Mouse (Mus musculus) kidney, postnatal 14 days (tissue): Measurements from ENCODE around the gene Atp2b1.

Source experiments
- DNase-seq: peaks from one replicate; pipeline ENCODE4 v3.0.0; 2022; ENCODE audit warnings: mixed read lengths

Gene Atp2b1

GRCm38 (mm10) chr10:98913961-98914809, at the start of gene Atp2b1:
Gene Atp2b1 (plus strand): TSS chr10:98914406.
- DNase-seq = peak; percentile 97

DNA sequence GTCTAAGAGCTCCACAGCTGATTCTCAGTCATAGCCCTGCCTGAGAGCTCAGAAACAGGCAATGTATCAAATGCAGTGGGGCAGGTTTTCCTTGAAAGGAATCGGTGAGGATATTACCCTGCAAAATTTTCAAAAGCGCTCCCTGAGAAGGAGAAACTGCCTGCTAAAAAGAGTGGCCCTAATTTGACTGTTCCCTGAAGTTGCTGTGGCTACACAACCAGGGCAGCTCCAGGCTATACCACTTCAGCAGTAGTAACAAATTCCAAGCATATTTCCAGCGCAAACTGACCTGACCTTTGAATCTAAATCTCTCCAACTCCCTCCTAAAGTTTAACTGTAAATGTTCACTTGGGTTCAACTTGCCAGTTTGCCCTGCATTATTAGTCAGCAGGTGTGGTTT, 49.4 kb upstream of the Atp2b1 start:
- DNase-seq = peak; percentile 76

- no peak for DNase-seq
Measured at GRCm38 (mm10) chr10:98866836-98867370, 47.3 kb upstream of the Atp2b1 start.

- no peak for DNase-seq
Measured at GRCm38 (mm10) chr10:98868351-98868908, 45.8 kb upstream of the Atp2b1 start.

DNA sequence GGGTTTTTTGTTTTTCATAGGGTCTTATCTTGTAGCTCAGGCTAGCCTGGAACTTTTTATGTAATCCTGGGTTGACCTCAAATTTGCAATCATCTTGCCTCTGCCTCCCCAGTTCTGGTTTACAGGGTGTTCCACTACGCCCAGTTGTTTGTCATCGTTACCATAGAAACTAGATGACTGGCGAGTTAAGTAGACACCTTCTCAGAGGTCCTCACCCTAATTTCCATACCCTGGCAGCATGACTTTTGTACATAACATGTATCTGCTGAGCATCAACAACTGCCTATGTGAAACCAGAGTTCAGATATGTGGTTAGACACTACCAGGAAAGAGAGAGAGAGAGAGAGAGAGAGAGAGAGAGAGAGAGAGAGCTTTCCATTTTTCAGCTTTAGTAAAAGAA, 36.4 kb upstream of the Atp2b1 start:
- no peak for DNase-seq

- no peak for DNase-seq
Measured at GRCm38 (mm10) chr10:98878636-98879035, 35.6 kb upstream of the Atp2b1 start.

DNA sequence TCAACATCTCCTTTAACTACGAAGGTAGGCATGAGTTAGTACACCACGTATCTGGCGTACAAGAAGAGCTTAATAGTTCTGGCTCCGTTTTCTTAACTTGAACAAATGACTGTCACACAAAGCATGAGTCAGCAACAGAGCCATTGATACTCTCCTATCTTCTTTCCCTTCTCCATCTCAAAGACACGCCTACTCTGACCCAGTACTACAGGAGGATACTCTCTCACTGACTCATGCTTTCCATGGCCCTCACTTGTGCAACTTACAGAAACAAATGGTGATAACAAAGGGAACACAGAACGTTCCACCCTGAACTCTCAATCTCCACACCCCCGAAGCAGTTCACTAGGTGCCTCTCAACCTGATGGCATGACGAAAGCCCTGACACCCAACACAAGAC, 34.1 kb upstream of the Atp2b1 start:
- DNase-seq = no peak

DNA sequence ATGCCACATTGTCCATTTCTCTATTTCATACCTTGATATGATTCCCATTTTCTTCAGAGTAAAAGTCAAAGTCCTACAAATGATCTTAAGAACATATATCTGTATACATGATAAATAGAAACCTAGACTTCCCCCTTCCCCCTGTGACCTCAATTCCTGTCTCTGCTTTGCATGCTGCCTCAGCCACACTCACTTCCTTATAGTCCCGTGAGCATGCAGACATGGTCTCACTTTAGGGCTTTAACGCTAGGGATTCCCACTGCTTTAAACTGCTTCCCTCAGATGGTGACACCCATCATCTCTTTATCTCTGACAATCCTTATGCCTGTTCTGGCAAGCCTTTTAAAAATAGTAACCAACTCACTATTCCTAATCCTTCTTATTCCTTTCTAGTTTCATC, 33.5 kb upstream of the Atp2b1 start:
- no peak for DNase-seq

DNA sequence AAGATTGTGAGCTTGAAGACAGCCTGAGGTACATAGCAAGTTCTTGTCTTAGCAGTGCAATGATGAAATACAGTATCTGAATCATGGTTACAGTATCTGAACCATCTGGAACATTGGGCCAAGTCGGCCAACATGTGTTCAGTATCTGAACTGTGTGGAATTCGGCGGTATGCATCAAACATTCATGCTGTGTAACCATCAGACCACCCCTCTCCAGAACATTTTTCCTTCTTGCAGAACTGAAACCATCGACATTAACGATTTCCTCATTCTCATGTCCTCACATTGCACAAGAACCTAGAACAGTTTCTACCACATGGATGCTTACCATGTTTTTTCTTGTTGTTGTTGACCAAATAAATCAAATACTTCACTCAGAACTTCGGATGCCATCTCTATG, 32.7 kb upstream of the Atp2b1 start:
- no peak for DNase-seq

DNA sequence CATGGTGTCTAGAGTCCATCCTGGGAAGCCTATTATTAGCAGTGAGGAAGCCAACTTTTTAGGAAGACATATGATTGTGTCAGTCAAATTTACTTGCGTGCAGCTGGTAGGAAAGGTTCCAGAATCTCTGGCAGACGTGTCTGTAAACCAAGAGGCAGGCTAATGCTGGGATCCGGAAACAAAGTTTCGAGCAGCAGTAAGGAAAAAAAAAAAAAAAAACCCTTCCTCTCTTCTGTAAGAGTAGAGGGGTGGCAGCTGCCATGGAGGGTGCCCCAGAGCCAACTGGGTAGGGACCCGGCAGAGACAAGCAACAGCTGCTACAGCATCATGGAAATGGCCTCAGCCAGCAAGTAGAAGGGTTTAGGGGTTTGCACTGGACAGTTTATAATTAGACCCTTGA, 31.6 kb upstream of the Atp2b1 start:
- no peak for DNase-seq

DNA sequence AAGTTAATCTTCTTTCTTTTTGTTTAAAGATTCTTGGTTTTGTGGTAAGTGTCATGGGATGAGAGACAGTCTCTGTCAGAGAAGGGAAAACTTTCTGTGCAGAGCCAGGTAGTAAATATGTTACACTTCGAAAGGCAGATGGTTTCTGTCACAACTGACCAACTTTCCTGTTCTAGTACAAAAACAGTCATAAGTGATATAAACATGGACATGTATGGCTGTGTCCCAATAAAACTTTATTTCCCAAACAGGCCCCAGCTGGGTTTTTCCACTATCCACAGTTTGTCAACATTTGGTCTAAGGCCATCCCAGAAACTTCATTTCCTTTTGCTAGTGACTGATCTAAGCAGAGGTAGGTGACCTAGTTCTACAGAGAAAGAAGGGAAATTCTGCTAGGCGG, 29.8 kb upstream of the Atp2b1 start:
- DNase-seq = no peak

- no peak for DNase-seq
Measured at GRCm38 (mm10) chr10:98886770-98887271, 27.4 kb upstream of the Atp2b1 start.

GRCm38 (mm10) chr10:98891361-98891760, 22.8 kb upstream of the Atp2b1 start:
- no peak for DNase-seq

DNA sequence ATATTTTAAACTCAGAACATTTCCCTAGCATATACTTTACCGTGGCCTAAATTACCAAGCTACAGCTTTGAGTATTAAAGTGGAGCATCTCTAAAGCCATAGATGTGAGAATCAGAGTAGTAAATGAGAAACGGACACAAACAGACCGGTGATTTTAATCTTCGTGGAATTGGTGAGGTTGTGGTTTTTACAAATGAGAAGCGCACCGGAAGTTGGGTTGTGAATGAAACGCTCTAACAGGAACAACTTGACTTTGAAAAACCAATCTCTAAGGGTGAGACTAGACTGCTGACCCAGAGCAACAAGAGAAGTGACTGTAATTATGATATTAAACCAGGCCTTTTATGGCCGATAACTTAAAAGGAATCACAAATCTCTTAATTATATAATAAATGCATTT, 16.7 kb upstream of the Atp2b1 start:
- DNase-seq = no peak

- no peak for DNase-seq
Measured at GRCm38 (mm10) chr10:98897913-98898748, 16.1 kb upstream of the Atp2b1 start.

DNA sequence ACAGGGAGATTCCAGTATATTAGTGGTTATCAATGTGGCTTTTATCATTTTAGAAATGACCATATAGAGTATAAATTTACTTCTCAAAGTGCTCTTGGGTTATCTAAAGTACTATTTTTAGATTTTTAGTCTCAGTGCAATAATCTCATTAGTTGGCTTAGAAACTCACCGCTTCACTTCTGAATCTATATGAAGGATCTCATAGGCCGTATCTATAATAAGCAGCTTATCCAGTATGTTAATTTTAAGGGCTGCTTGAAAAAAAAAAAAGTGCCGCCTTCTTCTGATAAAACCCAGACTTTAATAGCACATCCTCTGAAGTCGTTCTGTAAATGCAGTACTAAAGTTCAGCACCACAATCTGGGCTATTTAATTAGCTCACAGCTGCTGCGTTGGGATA, 12.7 kb upstream of the Atp2b1 start:
- no peak for DNase-seq

DNA sequence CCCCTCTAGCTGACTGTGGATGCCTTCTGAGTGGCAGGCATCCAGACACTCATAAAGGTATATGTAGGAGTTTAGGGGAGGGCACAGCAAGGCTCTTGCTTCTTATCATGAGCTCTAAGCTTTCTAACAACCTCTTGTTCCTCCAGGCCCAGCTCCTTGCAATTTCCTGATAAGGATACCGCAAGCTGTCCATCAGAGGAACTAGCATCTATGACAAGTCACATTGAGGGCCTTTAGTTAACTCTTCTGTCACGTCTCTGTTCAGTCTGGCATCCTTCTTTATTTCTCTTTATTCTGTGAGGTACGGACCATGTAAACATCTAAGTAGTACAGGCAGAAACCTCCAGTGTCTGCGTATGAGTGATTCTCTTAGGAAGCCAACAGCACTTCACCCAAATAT, 8.2 kb upstream of the Atp2b1 start:
- DNase-seq = no peak

DNA sequence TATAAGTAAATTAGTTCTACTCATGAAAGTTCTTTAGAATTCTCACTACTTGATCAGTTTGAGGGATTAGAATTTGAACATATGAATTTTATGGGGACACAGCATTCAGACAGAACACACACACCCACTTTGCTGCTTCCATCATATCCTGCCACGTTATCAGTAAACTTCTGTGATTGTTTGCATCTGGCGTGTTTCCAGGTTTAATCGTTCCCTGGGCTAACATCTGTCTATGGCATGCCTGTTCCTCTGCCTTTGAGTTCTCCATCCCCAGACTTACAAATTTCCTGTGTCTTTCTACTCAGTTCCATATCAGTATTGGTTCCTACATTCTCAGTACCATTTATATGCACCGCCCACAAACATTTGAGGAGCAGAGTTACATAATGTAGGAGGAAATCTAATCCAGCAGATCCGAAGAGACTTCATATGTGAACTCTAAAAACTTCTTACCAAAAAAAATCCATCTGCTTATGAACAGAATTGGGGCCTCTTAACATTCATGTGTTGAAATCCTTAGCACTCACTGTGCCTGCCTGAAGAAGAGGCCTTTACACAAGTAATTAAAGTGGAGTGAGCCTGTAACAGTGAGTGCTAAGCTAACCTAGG, 7.2 kb upstream of the Atp2b1 start:
- DNase-seq = no peak

GRCm38 (mm10) chr10:98913610-98913960, 621 bp upstream of the Atp2b1 start:
- DNase-seq = no peak

- DNase-seq = peak; percentile 94
Measured at GRCm38 (mm10) chr10:98914810-98915241, 620 bp downstream of the Atp2b1 start.

DNA sequence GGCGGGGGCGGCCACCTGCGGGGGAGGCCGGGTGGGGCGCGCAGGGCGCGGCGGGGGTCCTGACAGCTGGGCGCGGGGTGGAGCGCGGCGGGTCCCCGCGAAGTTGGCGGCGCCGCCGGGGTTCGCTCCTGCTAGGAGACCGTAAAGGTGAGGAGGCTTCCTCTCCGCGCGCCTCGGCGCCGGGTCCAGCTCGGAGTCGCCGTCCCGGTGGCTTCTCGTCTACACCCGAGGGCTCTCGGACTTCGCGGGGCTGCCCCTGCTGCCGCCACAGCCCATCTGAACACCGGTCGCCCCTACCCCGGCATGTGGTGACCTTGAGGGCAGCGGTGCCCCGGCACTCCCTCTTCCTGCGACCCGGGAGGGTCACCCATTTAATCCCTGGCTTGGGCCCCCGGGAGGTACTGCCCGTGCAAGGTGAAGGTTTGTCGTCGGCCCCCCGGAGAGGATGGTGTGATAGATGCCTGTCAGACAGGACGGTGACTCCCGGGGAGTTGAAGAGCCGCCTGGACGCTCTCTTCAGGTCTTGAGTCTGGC, 1.3 kb downstream of the Atp2b1 start:
- peak; percentile 58 for DNase-seq

DNA sequence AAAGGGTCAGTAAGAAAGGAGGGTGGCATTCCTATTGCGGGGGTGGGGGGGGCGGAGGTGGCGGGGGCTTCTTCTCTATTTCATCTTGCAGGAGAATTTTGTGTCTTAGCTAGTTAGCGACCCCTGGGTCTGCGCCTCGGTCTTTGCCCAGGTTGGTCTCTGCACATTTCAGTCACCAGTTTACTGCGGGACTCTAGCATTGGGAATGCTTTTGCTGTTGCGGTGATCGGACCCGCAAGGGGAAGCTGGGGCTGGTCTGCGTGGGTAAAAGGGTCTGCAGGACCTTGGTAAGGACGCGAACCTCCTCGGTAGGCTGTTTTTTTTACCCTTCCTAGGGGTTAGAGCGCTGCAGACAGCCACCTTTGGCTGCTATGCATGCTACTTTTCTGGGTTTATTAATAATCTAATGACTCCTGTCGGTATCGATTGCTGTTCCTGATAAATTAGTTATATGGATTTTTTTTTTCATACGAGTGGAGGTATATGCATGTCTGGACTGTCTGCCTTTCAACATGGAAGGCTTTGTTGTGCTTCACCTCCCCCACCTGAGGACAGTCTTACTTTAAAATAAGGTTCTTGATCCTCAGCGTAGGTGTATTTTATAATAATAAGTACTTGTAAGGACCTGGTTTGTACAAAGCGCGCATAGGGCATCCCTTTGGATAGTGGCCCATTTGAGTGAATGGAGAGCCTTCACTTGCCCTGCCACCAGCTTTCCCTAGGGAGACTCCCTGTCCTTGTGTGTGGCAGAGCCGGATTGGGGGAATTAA, 2.0 kb downstream of the Atp2b1 start:
- no peak for DNase-seq
